Mouse (Mus musculus): Measurements from ENCODE around the gene Usp30.

DNA sequence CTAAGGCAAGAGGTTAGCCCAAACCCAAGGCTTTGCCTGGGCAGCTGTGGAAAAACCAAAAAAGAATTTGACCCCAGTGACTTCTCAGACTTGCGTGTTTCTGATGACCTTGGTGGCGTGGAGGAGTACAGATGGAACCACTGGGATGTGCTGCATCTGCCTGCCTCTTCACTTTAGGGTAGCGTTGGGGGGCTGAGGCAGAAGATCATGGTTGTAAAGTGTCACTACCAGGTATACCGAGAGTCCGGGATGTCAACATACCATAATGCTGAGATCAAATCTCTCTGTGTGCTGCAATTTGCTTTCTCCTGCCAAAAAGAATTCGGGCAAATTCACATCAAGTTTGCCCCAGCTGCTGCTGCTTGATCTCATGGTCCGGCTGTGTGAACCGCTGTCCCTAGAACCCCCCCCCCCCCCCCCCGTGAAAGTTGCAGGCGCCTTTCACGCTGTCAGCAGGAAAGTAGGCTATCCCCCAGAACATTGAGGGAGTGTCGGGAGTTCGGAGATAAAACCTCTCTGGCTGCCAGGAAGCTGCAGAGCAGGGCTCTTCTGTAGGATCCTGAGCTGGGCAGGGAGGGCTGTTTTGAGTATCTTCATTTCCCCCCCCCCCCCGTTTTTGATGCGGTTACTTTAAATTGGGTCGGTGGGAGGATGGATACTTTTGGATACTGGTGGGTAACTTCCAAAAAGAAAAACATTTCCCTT, 108.8 kb downstream of the Usp30 start:
- TF ChIP-seq CTCF (IDR thresholded peaks at IDR 0.05; ENCODE audit: control insufficient read depth, insufficient read depth, insufficient replicate concordance, low read depth, low read length) (no peak), POLR2A (IDR thresholded peaks at IDR 0.05; ENCODE audit: control insufficient read depth, low read depth, low read length) (no peak)

Measured in testis, adult 2 months (tissue).